In the genomic region with DNA sequence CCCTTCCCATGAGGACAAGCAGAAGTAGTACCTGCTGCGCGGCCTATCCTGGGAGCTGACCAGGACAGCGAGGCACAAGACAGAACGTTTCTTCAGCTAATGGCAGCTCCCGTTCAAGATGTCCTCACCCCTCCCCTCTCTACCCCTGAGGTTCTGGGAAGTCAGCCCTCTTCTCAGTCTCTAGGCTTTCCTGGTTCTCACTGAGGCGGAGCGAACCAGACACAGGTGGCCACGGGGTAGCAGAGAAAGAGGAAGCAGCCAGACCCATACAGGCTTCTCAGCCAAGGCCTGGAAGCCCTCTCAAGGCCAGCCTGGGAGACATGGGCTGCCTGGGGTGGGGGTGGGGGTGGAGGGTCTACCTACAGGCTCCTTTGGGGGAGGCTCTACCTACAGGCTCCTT, we compare ENCODE assay signal across 15 mouse cellular contexts.
DNase-seq lines count a peak whose midpoint lies in the region; ATAC-seq lines count a peak whose summit lies in the region.
"Had no signal": no experiment of that assay in that cellular context is flagged by ENCODE, and none has a peak within 500 bp of the region (broad histone marks: within the 10 kb centered on the region; RNA-seq: fewer than 3 reads in every experiment).

No protein-coding gene starts in this region.

- DNase-seq in lung, postnatal 36 days = peak; percentile 52
- DNase-seq in lung, postnatal 10 days = no peak
- peak; percentile 55 to 66 for DNase-seq in spleen, adult 18-20 months
- no peak for DNase-seq in layer of hippocampus, postnatal 14 days (ENCODE audit: low spot score in 2 of 2)
- DNase-seq in embryo, embryonic 10 days (ENCODE audit: low spot score) = no peak
- DNase-seq: adrenal gland, adult 2 months; cerebellum, adult 11-12 months; kidney, adult 2 months; kidney, postnatal 36 days; lung, adult 2 months; thymus, postnatal 4 days had no signal

- peak; percentile 63 to 74; a peak in 3 of 4 replicates for ATAC-seq in hematopoietic stem cell, adult 5-6 weeks (replicated peaks in 1 of 2; ENCODE audit: insufficient read depth in 1 of 2, low FRiP score in 2 of 2, low TSS enrichment in 1 of 2, low read depth in 1 of 2, poor library complexity in 2 of 2, severe bottlenecking in 2 of 2)
- ATAC-seq in inflammation-experienced regulatory T-cells, adult 6 months = no peak
- ATAC-seq: CD4-positive, CD25-positive, alpha-beta regulatory T cell, adult 4 months; midbrain, embryonic 15.5 days had no signal

Comparison
In these comparisons a context has a peak if more than half of its experiments do, and no peak if none do; other contexts are left out.
1. DNase-seq: peak in lung, postnatal 36 days (single experiment) and spleen, adult 18-20 months (2 of 2); none in lung, postnatal 10 days (single experiment), layer of hippocampus, postnatal 14 days (0 of 2) and embryo, embryonic 10 days (single experiment).